Mouse (Mus musculus) limb, embryonic 11.5 days (tissue): Measurements from ENCODE around the gene Sipa1l2. TPM values are rescaled to one million over a fixed set of nuclear protein-coding genes. Genes with fewer than 3 reads are reported as not detected.

Experiments
- ATAC-seq: fragments of 200-750 bp; cut with Nextera tagmentation; 2 replicates; pipeline ENCODE4 v1.8.0; 2017; ENCODE audit warnings: low read depth; ENCODE audit not compliant: insufficient number of reproducible peaks, low FRiP score, low TSS enrichment
- DNase-seq: peaks from one replicate; pipeline ENCODE4 v3.0.0-alpha.2; 2015; ENCODE audit warnings: low spot score
- H3K27ac ChIP-seq: fragments of 300-500 bp; sonication (generic); replicated peaks from 2 replicates; pipeline ENCODE4 v1.5.1; 2014; ENCODE audit warnings: low read depth, mild to moderate bottlenecking, low read length
- H3K27me3 ChIP-seq: fragments of 300-500 bp; sonication (generic); 2 replicates; pipeline ENCODE4 v1.6.1; 2014; ENCODE audit warnings: mild to moderate bottlenecking, low read length, mixed read lengths; ENCODE audit not compliant: control insufficient read depth, insufficient read depth
- H3K36me3 ChIP-seq: fragments of 300-500 bp; sonication (generic); 2 replicates; pipeline ENCODE4 v1.6.1; 2014; ENCODE audit warnings: mild to moderate bottlenecking, low read length, moderate library complexity, mixed read lengths; ENCODE audit not compliant: control insufficient read depth, insufficient read depth
- H3K4me1 ChIP-seq: fragments of 300-500 bp; sonication (generic); 2 replicates; pipeline ENCODE4 v1.6.1; 2014; ENCODE audit warnings: low read length, mixed read lengths; ENCODE audit not compliant: control insufficient read depth, insufficient read depth
- H3K4me2 ChIP-seq: fragments of 300-500 bp; sonication (generic); 2 replicates; pipeline ENCODE4 v1.6.1; 2014; ENCODE audit warnings: low read depth, mild to moderate bottlenecking, moderate library complexity; ENCODE audit not compliant: severe bottlenecking
- H3K4me3 ChIP-seq: fragments of 300-500 bp; sonication (generic); 2 replicates; pipeline ENCODE4 v1.5.1; 2014; ENCODE audit warnings: low read depth, low read length
- H3K9ac ChIP-seq: fragments of 300-500 bp; sonication (generic); 2 replicates; pipeline ENCODE4 v1.6.1; 2014; ENCODE audit warnings: mild to moderate bottlenecking, low read length
- H3K9me3 ChIP-seq: fragments of 300-500 bp; sonication (generic); 2 replicates; pipeline ENCODE4 v1.6.1; 2016; ENCODE audit warnings: low read length; ENCODE audit not compliant: control insufficient read depth
- WGBS: fragments of 180-500 bp; shearing (Covaris S2); extraction: QIAGEN DNeasy Blood & Tissue Kit; methylation state at CpG from one replicate; pipeline ENCODE4 v1.1.7; 2014; 5-methylcytosine and 5-hydroxymethylcytosine counted together
- polyA plus RNA-seq: library from polyadenylated mRNA; unstranded; fragments of >200 nt; fragmentation: Nextera tagmentation; extraction: Ambion mirVana; gene quantifications from 2 replicates; pipeline ENCODE4 v1.2.1, GENCODE M21; 2014

Sipa1l2 gene
- polyA plus RNA-seq, 1 experiment from 2014 or later = 8.5 TPM

DNA sequence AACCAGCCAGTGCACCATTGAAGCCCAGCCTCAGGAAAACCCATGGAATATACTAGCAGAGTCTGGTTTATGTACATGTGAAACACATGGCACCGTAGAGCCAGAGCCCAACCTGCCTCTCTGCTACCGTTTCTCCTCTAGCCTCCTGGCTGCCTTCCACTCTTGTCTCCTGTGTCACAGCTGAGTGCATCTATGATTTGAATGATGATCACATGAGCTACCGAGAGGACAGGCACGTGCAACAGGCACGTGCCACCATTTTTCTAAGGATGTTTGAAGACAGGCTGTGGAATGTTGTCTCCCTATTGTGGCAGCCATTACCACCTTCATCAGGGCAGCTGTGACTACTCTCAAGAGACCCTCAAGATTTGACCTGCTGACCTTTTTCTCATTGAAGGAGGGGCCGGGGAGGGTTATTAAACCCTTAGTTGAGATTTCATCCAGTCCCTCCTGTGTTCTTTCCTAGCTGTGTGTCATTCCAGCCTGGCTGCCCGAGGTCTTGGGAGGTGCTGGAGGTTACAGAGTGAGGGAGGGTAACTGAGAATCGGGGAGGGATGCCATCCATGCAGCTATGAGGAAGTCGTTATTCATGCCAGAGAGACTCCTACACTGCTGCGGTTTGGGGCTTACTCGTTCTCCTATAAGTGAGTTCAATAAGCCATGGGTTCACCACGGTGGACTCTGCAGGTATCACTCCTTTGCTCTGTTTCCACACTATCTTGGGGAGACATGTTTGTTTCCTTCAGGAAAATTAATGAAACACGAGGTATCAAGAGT is 181.0 kb downstream of the Sipa1l2 start:
- H3K27ac ChIP-seq = no peak overlapping the region

DNA sequence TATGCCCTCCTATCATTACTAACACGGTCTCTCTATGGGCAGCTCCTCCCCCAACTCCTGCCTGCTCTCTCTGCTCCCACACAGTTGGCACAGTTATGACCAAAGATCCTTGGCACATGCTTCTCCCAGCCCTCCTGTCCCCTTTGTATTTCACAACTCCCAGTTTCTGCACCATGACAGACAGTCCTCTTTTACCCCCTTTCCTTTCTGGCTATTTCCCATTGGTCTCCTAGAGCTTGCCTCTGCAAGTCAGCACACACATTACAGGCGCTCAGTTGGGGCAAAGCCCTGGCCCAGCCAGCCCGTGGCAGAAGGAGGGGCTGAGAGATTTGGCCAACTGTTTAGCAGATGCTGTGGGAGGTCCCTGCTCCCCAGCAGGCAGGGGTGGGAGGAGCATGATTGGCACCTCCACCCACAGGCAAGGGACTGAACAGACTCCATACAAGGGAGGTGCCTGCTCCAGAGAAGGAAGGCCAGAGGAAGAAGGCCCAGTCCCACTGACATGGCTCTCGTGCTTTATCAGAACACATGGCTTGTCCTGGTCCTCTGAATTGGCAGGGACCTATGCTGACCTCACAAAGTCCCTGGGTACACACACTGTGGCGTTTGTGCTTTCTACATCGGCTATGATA is 184.0 kb downstream of the Sipa1l2 start:
- Histone ChIP-seq H3K4me3 (no peak overlapping the region), H3K9ac (no peak overlapping the region), H3K27me3 (no peaks in the 10 kb centered on the region), H3K4me1 (peaks cover 9% of the 10 kb centered on the region), H3K4me2 (no peak overlapping the region), H3K9me3 (no peaks in the 10 kb centered on the region), H3K27ac (no peak overlapping the region), H3K36me3 (no peaks in the 10 kb centered on the region)
- DNase-seq (peak; percentile 55), ATAC-seq (peak; percentile 66; the same call in 1 of the 2 replicates)
- 27% methylated on average over 6 of the region's 6 CpGs for WGBS

More for the DNA sequence above, 181.0 kb downstream of the Sipa1l2 start:
- Histone ChIP-seq H3K4me1 (peaks cover 9% of the 10 kb centered on the region), H3K4me2 (no peak overlapping the region), H3K27me3 (no peaks in the 10 kb centered on the region), H3K4me3 (no peak overlapping the region), H3K9me3 (no peaks in the 10 kb centered on the region), H3K36me3 (no peaks in the 10 kb centered on the region), H3K9ac (no peak overlapping the region)
- no peak for DNase-seq
- 59% methylated on average over 13 of the region's 13 CpGs for WGBS
- ATAC-seq = no peak

DNA sequence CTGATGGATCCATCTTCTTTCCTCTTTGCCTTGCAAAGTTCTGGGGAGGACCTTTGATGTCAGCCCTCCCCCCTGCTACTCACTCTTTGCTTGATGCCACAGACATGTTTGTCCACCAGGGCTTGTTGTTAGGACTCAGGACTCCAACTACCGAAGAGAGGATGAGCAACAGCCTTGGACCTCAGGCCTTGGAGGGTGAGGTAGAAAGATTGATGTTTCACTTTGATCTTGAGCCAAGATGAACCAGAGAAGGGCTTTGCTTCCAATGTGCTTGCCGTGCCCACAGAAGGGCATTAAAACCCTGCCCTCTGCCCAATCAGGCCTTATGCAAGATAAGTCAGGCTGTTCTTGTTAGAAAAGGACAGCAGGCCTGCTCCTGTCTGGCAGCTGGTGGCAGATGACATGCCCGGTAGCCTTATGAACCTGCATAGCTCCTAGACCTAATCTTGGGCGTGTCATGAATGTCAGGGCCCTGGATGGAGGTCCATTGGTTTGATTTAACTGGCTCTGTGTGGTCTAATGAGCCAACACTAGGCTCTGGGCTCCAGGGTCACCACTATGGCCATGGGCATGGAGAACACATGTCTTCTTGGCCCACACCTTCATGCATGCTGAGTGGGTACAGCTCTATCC is 184.9 kb downstream of the Sipa1l2 start:
- no peak overlapping the region for H3K27ac ChIP-seq

DNA sequence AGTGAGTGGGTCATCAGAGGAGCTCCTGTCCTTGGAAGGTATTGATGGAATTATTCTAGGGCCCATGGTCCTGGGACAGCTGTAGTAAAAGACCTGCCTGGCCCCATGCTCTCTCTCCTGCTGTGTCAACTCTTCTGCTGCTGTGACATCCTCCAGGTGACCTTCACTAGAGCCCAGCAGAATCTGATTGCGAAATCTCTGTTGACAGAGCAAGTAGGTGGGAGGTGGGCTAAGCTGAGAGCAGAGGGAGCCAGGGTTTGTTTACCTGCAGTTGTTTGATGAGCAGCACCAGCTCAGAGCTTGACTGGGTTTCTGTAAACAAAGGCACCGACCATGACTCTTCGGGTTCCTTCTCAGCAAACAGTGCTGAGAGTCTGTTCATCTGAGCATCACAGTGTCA is 187.9 kb downstream of the Sipa1l2 start:
- Histone ChIP-seq H3K4me2 (no peak overlapping the region), H3K4me3 (no peak overlapping the region), H3K36me3 (no peaks in the 10 kb centered on the region), H3K4me1 (peaks cover 9% of the 10 kb centered on the region), H3K9ac (no peak overlapping the region), H3K27me3 (no peaks in the 10 kb centered on the region), H3K9me3 (no peaks in the 10 kb centered on the region), H3K27ac (no peak overlapping the region)
- ATAC-seq (no peak), DNase-seq (no peak)
- 45% methylated on average over 3 of the region's 3 CpGs for WGBS

More for the DNA sequence above, 184.9 kb downstream of the Sipa1l2 start:
- WGBS = 93% methylated on average over 4 of the region's 4 CpGs
- Histone ChIP-seq H3K4me1 (peaks cover 9% of the 10 kb centered on the region), H3K4me3 (no peak overlapping the region), H3K27me3 (no peaks in the 10 kb centered on the region), H3K36me3 (no peaks in the 10 kb centered on the region), H3K9ac (no peak overlapping the region), H3K9me3 (no peaks in the 10 kb centered on the region), H3K4me2 (no peak overlapping the region)
- ATAC-seq = no peak
- no peak for DNase-seq

DNA sequence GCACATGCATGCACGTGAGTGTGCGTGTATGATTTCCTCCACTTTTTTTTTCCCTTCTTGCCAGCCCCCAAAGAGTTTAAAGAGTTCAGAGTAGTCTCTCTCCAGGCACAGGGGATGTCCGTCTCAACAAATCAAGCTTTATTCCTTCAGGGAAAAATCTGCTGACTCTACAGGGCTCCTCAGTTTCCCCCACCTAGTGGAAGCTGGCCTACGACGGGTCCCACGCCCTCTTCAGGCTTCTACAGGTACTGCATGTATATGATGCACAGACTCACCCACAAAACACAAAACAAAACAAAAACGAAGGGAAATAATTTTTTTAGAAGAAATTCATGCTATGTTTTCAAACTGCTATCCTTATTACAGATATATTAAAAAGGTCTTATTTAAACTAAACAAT is 189.7 kb downstream of the Sipa1l2 start:
- Histone ChIP-seq H3K4me2 (no peak overlapping the region), H3K4me3 (no peak overlapping the region), H3K9me3 (no peaks in the 10 kb centered on the region), H3K27me3 (no peaks in the 10 kb centered on the region), H3K27ac (no peak overlapping the region), H3K4me1 (no peaks in the 10 kb centered on the region), H3K36me3 (no peaks in the 10 kb centered on the region), H3K9ac (no peak overlapping the region)
- WGBS = 69% methylated on average over 7 of the region's 7 CpGs
- ATAC-seq = no peak
- no peak for DNase-seq

DNA sequence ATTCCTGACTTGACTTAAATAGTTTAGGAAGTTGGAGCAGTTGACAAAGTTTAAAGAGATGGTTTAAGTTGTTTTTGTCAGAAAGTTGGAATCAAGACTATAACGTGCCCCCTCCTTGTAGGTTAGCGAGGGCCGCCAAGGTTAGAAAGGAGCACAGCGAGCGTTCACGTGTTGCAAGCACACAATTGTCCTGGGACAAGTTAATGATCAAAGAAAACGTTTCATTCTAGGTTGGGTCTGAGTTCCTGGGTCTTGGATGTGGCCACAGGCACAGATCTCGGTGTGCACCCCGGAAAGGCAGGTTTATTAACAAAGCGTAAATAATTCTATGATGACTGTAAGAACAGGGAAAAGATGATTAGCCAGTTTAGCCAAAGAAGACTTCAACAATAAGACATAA is 190.5 kb downstream of the Sipa1l2 start:
- H3K4me1 ChIP-seq = no peaks in the 10 kb centered on the region
- no peak overlapping the region for H3K9ac ChIP-seq
- H3K4me3 ChIP-seq = no peak overlapping the region
- H3K27me3 ChIP-seq = no peaks in the 10 kb centered on the region
- DNase-seq (no peak), ATAC-seq (no peak)
- no peaks in the 10 kb centered on the region for H3K36me3 ChIP-seq
- 85% methylated on average over 10 of the region's 10 CpGs for WGBS
- H3K27ac ChIP-seq = no peak overlapping the region
- H3K4me2 ChIP-seq = no peak overlapping the region
- H3K9me3 ChIP-seq = no peaks in the 10 kb centered on the region

DNA sequence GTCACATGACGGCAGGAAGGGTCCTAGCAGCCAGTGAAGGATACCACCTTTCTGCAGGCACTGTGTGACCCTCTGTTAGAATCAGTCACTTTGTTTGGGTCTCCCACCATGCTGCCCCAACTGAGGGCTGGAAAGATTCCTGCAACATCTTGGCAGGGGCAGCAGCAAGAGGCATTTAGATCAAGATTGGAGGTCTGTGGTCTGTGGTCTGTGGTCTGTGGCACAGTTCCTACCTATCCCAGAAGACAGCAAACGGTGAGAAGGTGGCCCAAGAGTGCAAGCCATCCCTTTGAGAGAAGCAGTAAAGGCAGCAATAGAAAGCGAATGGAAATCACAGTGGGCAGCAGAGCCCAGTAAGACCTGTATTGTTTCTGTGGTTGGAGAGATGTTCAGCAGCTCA is 191.9 kb downstream of the Sipa1l2 start:
- H3K27me3 ChIP-seq = no peaks in the 10 kb centered on the region
- ATAC-seq = no peak
- no peak for DNase-seq
- no peak overlapping the region for H3K4me2 ChIP-seq
- no peaks in the 10 kb centered on the region for H3K9me3 ChIP-seq
- no peak overlapping the region for H3K4me3 ChIP-seq
- H3K4me1 ChIP-seq = no peaks in the 10 kb centered on the region
- no peak overlapping the region for H3K9ac ChIP-seq
- 85% methylated on average over 3 of the region's 3 CpGs for WGBS
- no peak overlapping the region for H3K27ac ChIP-seq
- no peaks in the 10 kb centered on the region for H3K36me3 ChIP-seq

DNA sequence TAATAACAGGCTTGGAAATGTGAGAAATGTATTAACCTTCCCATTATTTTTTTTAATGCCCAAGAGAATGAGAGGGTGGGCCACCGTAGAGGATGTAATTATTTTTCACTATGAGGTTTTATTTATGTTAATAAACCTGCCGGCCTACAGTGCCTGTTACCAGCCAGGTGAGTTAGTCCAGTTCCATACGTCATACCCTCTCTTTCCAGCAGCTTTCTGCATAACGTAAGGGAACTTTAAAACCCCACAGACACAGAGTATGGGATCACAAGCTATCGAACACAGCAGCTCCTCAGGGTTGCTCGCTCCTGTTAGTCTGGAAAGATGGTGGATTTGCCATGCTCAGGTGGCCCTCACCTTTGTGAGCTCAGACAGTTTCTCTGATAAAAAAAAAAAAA is 193.2 kb downstream of the Sipa1l2 start:
- Histone ChIP-seq H3K27ac (no peak overlapping the region), H3K4me2 (no peak overlapping the region), H3K36me3 (no peaks in the 10 kb centered on the region), H3K9me3 (no peaks in the 10 kb centered on the region), H3K9ac (no peak overlapping the region), H3K4me3 (no peak overlapping the region), H3K27me3 (no peaks in the 10 kb centered on the region), H3K4me1 (no peaks in the 10 kb centered on the region)
- ATAC-seq (no peak), DNase-seq (no peak)
- 67% methylated on average over 6 of the region's 6 CpGs for WGBS
